Mouse (Mus musculus) cerebellum, adult 11-12 months (tissue): ENCODE results near the gene Megf9.

ENCODE experiments used
- DNase-seq: peaks from one replicate; pipeline ENCODE4 v3.0.0; 2022

The Megf9 gene

GRCm38 (mm10) chr4:70521506-70522292 is 13.1 kb downstream of the Megf9 start:
- DNase-seq: no peak

- no peak for DNase-seq
Measured at GRCm38 (mm10) chr4:70517646-70518045, 17.1 kb downstream of the Megf9 start.

- no peak for DNase-seq
Measured at GRCm38 (mm10) chr4:70516289-70516688, 18.5 kb downstream of the Megf9 start.

- no peak for DNase-seq
Measured at GRCm38 (mm10) chr4:70515514-70515913, 19.3 kb downstream of the Megf9 start.

GRCm38 (mm10) chr4:70509987-70510386 is 24.8 kb downstream of the Megf9 start:
- DNase-seq: no peak

GRCm38 (mm10) chr4:70509565-70509964 is 25.2 kb downstream of the Megf9 start:
- DNase-seq: no peak

GRCm38 (mm10) chr4:70508207-70508606 is 26.6 kb downstream of the Megf9 start:
- no peak for DNase-seq

- DNase-seq: no peak
Measured at GRCm38 (mm10) chr4:70505951-70506350, 28.8 kb downstream of the Megf9 start.

- no peak for DNase-seq
Measured at GRCm38 (mm10) chr4:70503827-70504226, 31.0 kb downstream of the Megf9 start.

GRCm38 (mm10) chr4:70499285-70499684 is 35.5 kb downstream of the Megf9 start:
- DNase-seq: peak; percentile 34

- no peak for DNase-seq
Measured at GRCm38 (mm10) chr4:70496978-70497377, 37.8 kb downstream of the Megf9 start.

- no peak for DNase-seq
Measured at GRCm38 (mm10) chr4:70489792-70490191, 45.0 kb downstream of the Megf9 start.

- no peak for DNase-seq
Measured at GRCm38 (mm10) chr4:70488415-70488814, 46.4 kb downstream of the Megf9 start.

- no peak for DNase-seq
Measured at GRCm38 (mm10) chr4:70484134-70484533, 50.7 kb downstream of the Megf9 start.

GRCm38 (mm10) chr4:70481931-70482330 is 52.9 kb downstream of the Megf9 start:
- DNase-seq: no peak

GRCm38 (mm10) chr4:70471398-70471797 is 63.4 kb downstream of the Megf9 start:
- DNase-seq: no peak

- DNase-seq: no peak
Measured at GRCm38 (mm10) chr4:70465921-70466689, 68.7 kb downstream of the Megf9 start.

- no peak for DNase-seq
Measured at GRCm38 (mm10) chr4:70463302-70463701, 71.5 kb downstream of the Megf9 start.

GRCm38 (mm10) chr4:70461416-70461815 is 73.4 kb downstream of the Megf9 start:
- DNase-seq: peak; percentile 5

- no peak for DNase-seq
Measured at GRCm38 (mm10) chr4:70452161-70452560, 82.6 kb downstream of the Megf9 start.

- peak; percentile 26 for DNase-seq
Measured at GRCm38 (mm10) chr4:70451750-70452149, 83.0 kb downstream of the Megf9 start.

- DNase-seq: no peak
Measured at GRCm38 (mm10) chr4:70449668-70450067, 85.1 kb downstream of the Megf9 start.

GRCm38 (mm10) chr4:70446774-70447173 is 88.0 kb downstream of the Megf9 start:
- DNase-seq: no peak

GRCm38 (mm10) chr4:70420202-70420601 is 114.6 kb downstream of the Megf9 start:
- no peak for DNase-seq
